Mouse (Mus musculus) T-helper 1 cell (primary cell): ENCODE results near the gene Krtap26-1.

ENCODE experiments used
- in situ Hi-C: fragments of 300-600 bp; cut with MboI, MseI; formaldehyde crosslinking; loops from one replicate; pipeline ENCODE4 v1.15.1; 2025; ENCODE audit warnings: high pct_unique_total_duplicates

The Krtap26-1 gene

GRCm38 (mm10) chr16:88647358-88647846, at the start of gene Krtap26-1:
Krtap26-1 (minus strand) TSS chr16:88647796.
- in situ Hi-C loops: no loop called here

GRCm38 (mm10) chr16:88696256-88696655, 48.7 kb upstream of the Krtap26-1 start:
- in situ Hi-C loops: no loop called here

GRCm38 (mm10) chr16:88681282-88681681, 33.7 kb upstream of the Krtap26-1 start:
- in situ Hi-C loops: loop anchor here (10.0 kb wide), 1 partner anchor 376 kb away; no protein-coding TSS in a partner anchor

GRCm38 (mm10) chr16:88679099-88679498, 31.5 kb upstream of the Krtap26-1 start:
- in situ Hi-C loops: no loop called here

- in situ Hi-C loops: no loop called here
Observed at GRCm38 (mm10) chr16:88671571-88671970, 24.0 kb upstream of the Krtap26-1 start, which contains the start of gene Krtap27-1. Krtap27-1 (minus strand) TSS chr16:88671671.

GRCm38 (mm10) chr16:88657426-88657825, 9.8 kb upstream of the Krtap26-1 start:
- in situ Hi-C loops: loop anchor here (10.0 kb wide), 1 partner anchor 1093 kb away; no protein-coding TSS in a partner anchor

- in situ Hi-C loops: loop anchor here (10.0 kb wide), 1 partner anchor 1087 kb away; no protein-coding TSS in a partner anchor
Observed at GRCm38 (mm10) chr16:88651952-88652351, 4.4 kb upstream of the Krtap26-1 start.

GRCm38 (mm10) chr16:88651082-88651481, 3.5 kb upstream of the Krtap26-1 start:
- in situ Hi-C loops: loop anchor here (10.0 kb wide), 1 partner anchor 1086 kb away; no protein-coding TSS in a partner anchor

GRCm38 (mm10) chr16:88646366-88647111, 1.1 kb downstream of the Krtap26-1 start:
- in situ Hi-C loops: no loop called here

GRCm38 (mm10) chr16:88640053-88640452, 7.5 kb downstream of the Krtap26-1 start:
- in situ Hi-C loops: no loop called here

- in situ Hi-C loops: no loop called here
Observed at GRCm38 (mm10) chr16:88635142-88635541, 12.5 kb downstream of the Krtap26-1 start.

- in situ Hi-C loops: no loop called here
Observed at GRCm38 (mm10) chr16:88631474-88631873, 16.1 kb downstream of the Krtap26-1 start.

- in situ Hi-C loops: no loop called here
Observed at GRCm38 (mm10) chr16:88627566-88627965, 20.0 kb downstream of the Krtap26-1 start, which contains the start of gene 2310079G19Rik. 2310079G19Rik (minus strand) TSS chr16:88627666.

GRCm38 (mm10) chr16:88612712-88613111, 34.9 kb downstream of the Krtap26-1 start:
- in situ Hi-C loops: no loop called here

GRCm38 (mm10) chr16:88611922-88612321, 35.7 kb downstream of the Krtap26-1 start, which contains the start of gene Krtap24-1:
Krtap24-1 (minus strand) TSS chr16:88612279.
- in situ Hi-C loops: no loop called here

GRCm38 (mm10) chr16:88604570-88604969, 43.0 kb downstream of the Krtap26-1 start:
- in situ Hi-C loops: no loop called here

- in situ Hi-C loops: no loop called here
Observed at GRCm38 (mm10) chr16:88602464-88602863, 45.1 kb downstream of the Krtap26-1 start.

- in situ Hi-C loops: no loop called here
Observed at GRCm38 (mm10) chr16:88600303-88600702, 47.3 kb downstream of the Krtap26-1 start.

GRCm38 (mm10) chr16:88599504-88600237, 47.9 kb downstream of the Krtap26-1 start:
- in situ Hi-C loops: no loop called here
